In genomic region chr8:118410341-118410970, GRCm38 (mm10) we compare ENCODE assay signal across 27 mouse cellular contexts.
A peak's percentile ranks its signal among the peaks of the same experiment; 100 is the strongest.
DNase-seq lines count a peak whose midpoint lies in the region; ATAC-seq and TF ChIP-seq lines count a peak whose summit lies in the region.
"Had no signal": no experiment of that assay in that cellular context is flagged by ENCODE, and none has a peak within 500 bp of the region (broad histone marks: within the 10 kb centered on the region; RNA-seq: fewer than 3 reads in every experiment).

No protein-coding gene starts in this region.

- peaks cover 12% of the 10 kb centered on the region; the same call in 1 of the 2 replicates for H3K9me3 ChIP-seq in heart, embryonic 12.5 days (replicated peaks)
- H3K9me3 ChIP-seq in kidney, embryonic 16.5 days (ENCODE audit: low read length) = no peaks in the 10 kb centered on the region
- H3K9me3 ChIP-seq: embryonic facial prominence, embryonic 13.5 days; forebrain, embryonic 10.5 days; forebrain, embryonic 15.5 days; intestine, embryonic 15.5 days; limb, embryonic 12.5 days had no signal

- DNase-seq in heart, adult 11 months = peak; percentile 13
- DNase-seq in kidney, adult 2 months = peak; percentile 55
- peak; percentile 28 for DNase-seq in brain, embryonic 14.5 days (ENCODE audit: low read depth)
- DNase-seq in kidney, postnatal 36 days = peak; percentile 14 to 36
- no peak for DNase-seq in spleen, postnatal 14 days (ENCODE audit: low spot score in 2 of 2)
- DNase-seq: adrenal gland, postnatal 10 days; cerebellum, adult 11 months; cerebellum, adult 9-11 months; gastrocnemius, postnatal 25 days; heart, adult 18-20 months; heart, postnatal 4 days; lung, embryonic 14.5 days; lung, postnatal 14 days; right cerebral cortex, postnatal 4 days had no signal

- no peaks in the 10 kb centered on the region for H3K36me3 ChIP-seq in heart, embryonic 12.5 days
- H3K36me3 ChIP-seq in kidney, adult 2 months (ENCODE audit: control insufficient read depth, insufficient read depth, low read length) = no peaks in the 10 kb centered on the region
- H3K36me3 ChIP-seq in kidney, embryonic 16.5 days (ENCODE audit: insufficient read depth, low read length) = no peaks in the 10 kb centered on the region
- H3K36me3 ChIP-seq: embryonic facial prominence, embryonic 13.5 days; forebrain, embryonic 10.5 days; forebrain, embryonic 15.5 days; intestine, embryonic 15.5 days; limb, embryonic 12.5 days; liver, embryonic 15.5 days had no signal

- no peaks in the 10 kb centered on the region for H3K4me1 ChIP-seq in heart, embryonic 12.5 days (replicated peaks)
- H3K4me1 ChIP-seq in kidney, adult 2 months (ENCODE audit: control insufficient read depth, insufficient read depth, low read length) = peaks cover 3% of the 10 kb centered on the region; the same call in 1 of the 2 replicates
- H3K4me1 ChIP-seq in kidney, embryonic 16.5 days (ENCODE audit: insufficient read depth, low read length) = 0 out of 2 replicates have a peak, but pooled peaks cover 6% of the 10 kb centered on the region
- H3K4me1 ChIP-seq: embryonic facial prominence, embryonic 13.5 days; intestine, embryonic 15.5 days; limb, embryonic 12.5 days; liver, embryonic 15.5 days had no signal

- no peak overlapping the region for H3K27ac ChIP-seq in heart, embryonic 12.5 days (ENCODE audit: poor library complexity, severe bottlenecking)
- H3K27ac ChIP-seq in kidney, adult 2 months (ENCODE audit: insufficient read depth, low read depth, low read length) = no peak overlapping the region
- H3K27ac ChIP-seq in kidney, embryonic 16.5 days (ENCODE audit: low read length) = no peak overlapping the region
- H3K27ac ChIP-seq: embryonic facial prominence, embryonic 13.5 days; forebrain, embryonic 10.5 days; forebrain, embryonic 15.5 days; hindbrain, postnatal 0 days; intestine, embryonic 15.5 days; left cerebral cortex, adult 2 months; limb, embryonic 12.5 days; liver, embryonic 15.5 days had no signal

- WGBS in heart, embryonic 12.5 days = 91% methylated on average over 4 of the region's 4 CpGs
- WGBS in kidney, adult 2 months = 44% methylated on average over 4 of the region's 4 CpGs
- whole genome bisulfite sequencing in kidney, embryonic 16.5 days = 69% methylated on average over 4 of the region's 4 CpGs

- no peaks in the 10 kb centered on the region for H3K27me3 ChIP-seq in heart, embryonic 12.5 days (replicated peaks)
- no peaks in the 10 kb centered on the region for H3K27me3 ChIP-seq in kidney, adult 2 months (replicated peaks; ENCODE audit: control insufficient read depth, insufficient read depth, low read length)
- no peaks in the 10 kb centered on the region for H3K27me3 ChIP-seq in kidney, embryonic 16.5 days (ENCODE audit: insufficient read depth, low read length)
- H3K27me3 ChIP-seq: CH12.LX; embryonic facial prominence, embryonic 13.5 days; forebrain, embryonic 15.5 days; intestine, embryonic 15.5 days; limb, embryonic 12.5 days; liver, embryonic 15.5 days had no signal

- TF ChIP-seq CTCF in kidney, adult 2 months (conservative IDR thresholded peaks at IDR 0.05; ENCODE audit: insufficient read depth, insufficient read length, low read depth, low read length) = no peak
- no peak for TF ChIP-seq CTCF in brain, embryonic 14.5 days (IDR thresholded peaks at IDR 0.05; ENCODE audit: borderline replicate concordance, extremely low read depth, insufficient read depth, insufficient read length)

- no peak overlapping the region for H3K4me2 ChIP-seq in heart, embryonic 12.5 days
- H3K4me2 ChIP-seq in kidney, embryonic 16.5 days (replicated peaks; ENCODE audit: low read depth, low read length) = no peak overlapping the region
- H3K4me2 ChIP-seq: embryonic facial prominence, embryonic 13.5 days; forebrain, embryonic 15.5 days; heart, embryonic 11.5 days; intestine, embryonic 15.5 days; limb, embryonic 12.5 days; liver, embryonic 15.5 days; lung, embryonic 14.5 days had no signal

- no peak for ATAC-seq in heart, embryonic 12.5 days (ENCODE audit: insufficient number of reproducible peaks, low FRiP score)
- no peak for ATAC-seq in kidney, embryonic 16.5 days (ENCODE audit: low FRiP score, low TSS enrichment)
- ATAC-seq: forebrain, embryonic 15.5 days; hindbrain, postnatal 0 days; intestine, embryonic 15.5 days; midbrain, embryonic 16.5 days had no signal

- no peak overlapping the region for H3K9ac ChIP-seq in heart, embryonic 12.5 days
- H3K9ac ChIP-seq in kidney, embryonic 16.5 days (replicated peaks; ENCODE audit: low read length) = no peak overlapping the region
- H3K9ac ChIP-seq: embryonic facial prominence, embryonic 13.5 days; forebrain, embryonic 15.5 days; intestine, embryonic 15.5 days; limb, embryonic 12.5 days; liver, embryonic 15.5 days; lung, embryonic 14.5 days had no signal

- H3K4me3 ChIP-seq in heart, embryonic 12.5 days = no peak overlapping the region
- no peak overlapping the region for H3K4me3 ChIP-seq in kidney, adult 2 months (ENCODE audit: insufficient read depth, low read depth, low read length)
- H3K4me3 ChIP-seq in kidney, embryonic 16.5 days (ENCODE audit: low read length) = no peak overlapping the region
- H3K4me3 ChIP-seq: embryonic facial prominence, embryonic 13.5 days; forebrain, embryonic 10.5 days; forebrain, embryonic 15.5 days; intestine, embryonic 15.5 days; left cerebral cortex, adult 2 months; limb, embryonic 12.5 days; liver, embryonic 15.5 days had no signal

- TF ChIP-seq POLR2A in kidney, adult 2 months (IDR thresholded peaks at IDR 0.05; ENCODE audit: low read depth, low read length) = no peak
- TF ChIP-seq POLR2A in brain, embryonic 14.5 days (IDR thresholded peaks at IDR 0.05; ENCODE audit: borderline replicate concordance, extremely low read depth, insufficient read depth, insufficient read length, poor library complexity, severe bottlenecking) = no peak

Comparison
In these comparisons a context has a peak if more than half of its experiments do, and no peak if none do; other contexts are left out.
1. DNase-seq: peak in heart, adult 11 months (single experiment), kidney, adult 2 months (single experiment), brain, embryonic 14.5 days (single experiment) and kidney, postnatal 36 days (2 of 2); none in spleen, postnatal 14 days (0 of 2).